Mouse (Mus musculus) hindbrain, embryonic 12.5 days (tissue): ENCODE measurements at regions not wholly inside any gene's neighbourhood (a gene's known extent, or its start where the extent isn't known, plus 50 kb on each side); places are given as distances from the start of the nearest gene placed in this dataset.

ENCODE experiments used
- ATAC-seq: fragments of 200-750 bp; cut with Nextera tagmentation; 2 replicates; pipeline ENCODE4 v1.8.0; 2017; ENCODE audit warnings: moderate TSS enrichment; ENCODE audit not compliant: low FRiP score
- H3K27ac ChIP-seq: fragments of 300-500 bp; sonication (generic); 2 replicates; pipeline ENCODE4 v1.5.1; 2016; ENCODE audit warnings: mild to moderate bottlenecking
- H3K27me3 ChIP-seq: fragments of 300-500 bp; sonication (generic); 2 replicates; pipeline ENCODE4 v1.6.1; 2016; ENCODE audit warnings: mild to moderate bottlenecking
- H3K36me3 ChIP-seq: fragments of 300-500 bp; sonication (generic); 2 replicates; pipeline ENCODE4 v1.6.1; 2016; ENCODE audit warnings: mild to moderate bottlenecking
- H3K4me1 ChIP-seq: fragments of 300-500 bp; sonication (generic); 2 replicates; pipeline ENCODE4 v1.6.1; 2016
- H3K4me2 ChIP-seq: fragments of 300-500 bp; sonication (generic); replicated peaks from 2 replicates; pipeline ENCODE4 v1.6.1; 2016; ENCODE audit warnings: mild to moderate bottlenecking
- H3K4me3 ChIP-seq: fragments of 300-500 bp; sonication (generic); 2 replicates; pipeline ENCODE4 v1.5.1; 2016; ENCODE audit warnings: mild to moderate bottlenecking
- H3K9ac ChIP-seq: fragments of 300-500 bp; sonication (generic); 2 replicates; pipeline ENCODE4 v1.6.1; 2016; ENCODE audit warnings: mild to moderate bottlenecking, moderate library complexity
- H3K9me3 ChIP-seq: fragments of 300-500 bp; sonication (generic); replicated peaks from 2 replicates; pipeline ENCODE4 v1.6.1; 2016; ENCODE audit warnings: mild to moderate bottlenecking
- WGBS: fragments of 180-500 bp; shearing (Covaris S2); methylation state at CpG from one replicate; pipeline ENCODE4 v1.1.7; 2016; 5-methylcytosine and 5-hydroxymethylcytosine counted together

DNA sequence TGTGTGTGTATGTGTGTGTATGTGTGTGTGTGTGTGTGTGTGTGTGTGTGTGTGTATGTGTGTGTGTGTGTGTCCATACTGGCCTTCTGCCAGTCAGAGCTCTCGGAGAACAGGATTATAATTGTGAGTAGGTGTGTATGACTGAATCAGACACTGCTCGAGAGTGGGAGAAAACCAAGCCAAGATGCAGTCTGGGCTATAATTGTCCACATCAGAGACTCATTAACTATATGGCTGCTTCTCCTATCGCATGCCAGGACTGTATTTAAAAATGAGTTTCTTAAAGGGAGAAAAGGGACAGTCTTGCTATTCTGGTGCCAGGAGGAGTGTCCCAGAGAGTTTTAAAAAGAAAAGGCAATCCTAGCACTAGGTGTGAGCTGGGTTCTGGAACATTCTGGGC is 58.7 kb upstream of the Adpgk start:
- Histone ChIP-seq H3K4me1 (no peaks in the 10 kb centered on the region), H3K9me3 (no peaks in the 10 kb centered on the region), H3K4me2 (no peak overlapping the region), H3K9ac (no peak overlapping the region), H3K27ac (no peak overlapping the region), H3K4me3 (no peak overlapping the region), H3K36me3 (no peaks in the 10 kb centered on the region), H3K27me3 (no peaks in the 10 kb centered on the region)
- WGBS: 81% methylated on average over 3 of the region's 3 CpGs
- no peak for ATAC-seq

DNA sequence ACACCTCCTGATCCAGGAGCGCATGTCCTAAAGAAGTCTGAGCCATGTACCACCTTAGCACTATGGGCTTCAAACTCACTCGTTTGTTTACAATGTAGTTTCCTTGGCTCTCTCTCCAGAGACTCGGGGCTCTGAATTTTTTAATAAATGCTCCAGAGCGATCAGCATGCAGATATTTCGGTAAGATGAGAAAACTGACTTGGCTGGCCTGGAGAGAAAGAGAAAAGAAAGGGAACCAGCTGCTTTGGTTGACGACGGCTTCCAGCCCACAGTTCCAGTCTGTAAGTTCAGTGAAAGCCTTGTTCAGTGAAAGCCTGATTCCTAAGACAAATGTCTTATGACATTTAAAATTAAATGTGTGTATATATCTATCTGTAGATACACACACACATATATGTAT is 59.4 kb upstream of the Adpgk start:
- H3K27ac ChIP-seq: no peak overlapping the region
- WGBS: 84% methylated on average over 7 of the region's 7 CpGs
- ATAC-seq: no peak

DNA sequence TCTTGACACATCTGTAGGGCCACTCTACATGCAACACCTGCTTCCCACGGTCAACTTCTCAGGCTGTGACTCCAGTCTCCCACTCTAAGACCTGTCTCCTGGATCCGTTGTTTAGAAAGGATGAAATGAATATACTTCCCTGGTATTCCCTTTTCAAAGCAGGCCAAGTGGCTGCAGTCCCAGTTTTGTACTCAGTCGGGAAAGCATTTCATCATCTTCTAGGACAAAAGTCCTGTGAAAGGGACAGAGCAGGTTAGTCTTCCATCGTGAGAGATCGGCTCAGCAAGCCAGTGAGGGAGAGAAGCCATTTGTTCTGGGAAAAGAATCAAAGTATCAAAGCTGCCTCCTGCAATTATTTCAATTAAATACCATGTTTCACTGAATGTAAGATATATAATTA is 60.2 kb upstream of the Adpgk start:
- H3K4me3 ChIP-seq: no peak overlapping the region
- H3K9ac ChIP-seq: no peak overlapping the region
- H3K4me2 ChIP-seq: no peak overlapping the region
- no peak for ATAC-seq
- no peaks in the 10 kb centered on the region for H3K27me3 ChIP-seq
- 86% methylated on average over 5 of the region's 5 CpGs for WGBS
- no peak overlapping the region for H3K27ac ChIP-seq
- H3K4me1 ChIP-seq: no peaks in the 10 kb centered on the region
- no peaks in the 10 kb centered on the region for H3K36me3 ChIP-seq
- no peaks in the 10 kb centered on the region for H3K9me3 ChIP-seq

More for the DNA sequence above, 59.4 kb upstream of the Adpgk start:
- Histone ChIP-seq H3K4me1 (no peaks in the 10 kb centered on the region), H3K4me2 (no peak overlapping the region), H3K27me3 (no peaks in the 10 kb centered on the region), H3K9me3 (no peaks in the 10 kb centered on the region), H3K9ac (no peak overlapping the region), H3K4me3 (no peak overlapping the region), H3K36me3 (no peaks in the 10 kb centered on the region)

DNA sequence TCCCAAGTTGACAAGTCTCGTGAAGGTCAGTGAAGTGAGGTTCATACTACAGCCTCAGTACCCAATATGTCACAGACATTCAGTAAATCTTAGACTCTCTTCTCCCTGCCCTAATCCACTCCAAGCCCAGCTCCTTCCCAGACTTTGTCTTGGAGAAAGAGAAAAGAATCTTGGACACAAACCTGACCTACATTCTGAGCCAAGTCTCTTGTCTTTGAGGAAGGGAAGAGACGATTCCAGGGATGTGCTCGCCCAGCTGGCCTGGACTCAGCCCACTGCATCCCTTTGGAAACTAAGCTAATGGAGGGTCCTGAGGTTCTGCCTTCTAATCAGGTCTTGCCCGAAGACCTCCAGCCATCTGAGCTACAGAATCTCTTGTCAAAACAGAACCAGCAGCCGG is 61.2 kb upstream of the Adpgk start:
- Histone ChIP-seq H3K4me3 (no peak overlapping the region), H3K4me2 (no peak overlapping the region), H3K9ac (no peak overlapping the region), H3K4me1 (no peaks in the 10 kb centered on the region), H3K36me3 (no peaks in the 10 kb centered on the region), H3K27me3 (no peaks in the 10 kb centered on the region), H3K27ac (no peak overlapping the region), H3K9me3 (no peaks in the 10 kb centered on the region)
- WGBS: 92% methylated on average over 5 of the region's 5 CpGs
- ATAC-seq: no peak

DNA sequence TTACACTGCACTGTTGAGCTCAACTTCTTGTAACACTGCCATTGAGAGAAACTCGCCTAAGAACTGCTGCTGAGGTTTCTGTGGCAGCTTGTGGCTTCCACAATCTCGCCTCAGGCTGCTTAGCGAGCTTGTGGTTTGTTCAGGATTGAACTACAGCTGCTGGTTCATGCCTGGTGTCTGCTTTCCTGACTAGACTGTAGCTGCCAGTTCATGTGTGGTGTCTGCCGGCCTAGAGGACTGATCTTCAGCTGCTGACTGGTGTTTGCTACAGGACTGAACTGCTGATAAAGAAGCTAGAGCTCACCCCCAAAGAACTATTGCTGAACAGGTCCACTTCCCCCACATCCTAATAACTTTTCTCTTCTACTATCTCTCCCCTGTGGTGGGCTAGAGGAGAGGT is 63.4 kb upstream of the Adpgk start:
- Histone ChIP-seq H3K4me1 (no peaks in the 10 kb centered on the region), H3K36me3 (no peaks in the 10 kb centered on the region), H3K9ac (no peak overlapping the region), H3K27ac (no peak overlapping the region), H3K4me2 (no peak overlapping the region), H3K4me3 (no peak overlapping the region), H3K27me3 (no peaks in the 10 kb centered on the region), H3K9me3 (no peaks in the 10 kb centered on the region)
- ATAC-seq: no peak
- WGBS: 82% methylated on average over 4 of the region's 4 CpGs

DNA sequence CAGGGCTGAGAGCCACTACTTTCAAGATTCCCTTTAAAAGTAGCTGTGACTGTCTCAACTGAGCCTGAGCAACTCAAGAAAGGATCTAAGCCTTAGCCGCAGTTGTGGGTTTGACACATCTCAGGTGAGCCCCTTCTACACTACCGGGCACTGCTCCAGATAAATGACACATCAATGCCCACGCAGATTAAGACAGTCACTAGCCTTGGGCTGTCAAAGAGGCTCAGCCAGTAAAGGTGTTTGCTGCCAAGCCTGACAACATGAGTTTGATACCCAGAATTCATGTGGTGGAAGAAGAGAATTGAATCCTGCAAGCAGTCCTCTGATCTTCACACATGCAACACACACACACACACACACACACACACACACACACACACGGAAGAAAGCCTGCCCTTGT is 65.0 kb upstream of the Adpgk start:
- no peak overlapping the region for H3K4me3 ChIP-seq
- no peak overlapping the region for H3K9ac ChIP-seq
- no peaks in the 10 kb centered on the region for H3K4me1 ChIP-seq
- no peaks in the 10 kb centered on the region for H3K36me3 ChIP-seq
- H3K27me3 ChIP-seq: no peaks in the 10 kb centered on the region
- H3K9me3 ChIP-seq: no peaks in the 10 kb centered on the region
- 89% methylated on average over 4 of the region's 4 CpGs for WGBS
- H3K4me2 ChIP-seq: no peak overlapping the region
- no peak overlapping the region for H3K27ac ChIP-seq
- ATAC-seq: no peak

DNA sequence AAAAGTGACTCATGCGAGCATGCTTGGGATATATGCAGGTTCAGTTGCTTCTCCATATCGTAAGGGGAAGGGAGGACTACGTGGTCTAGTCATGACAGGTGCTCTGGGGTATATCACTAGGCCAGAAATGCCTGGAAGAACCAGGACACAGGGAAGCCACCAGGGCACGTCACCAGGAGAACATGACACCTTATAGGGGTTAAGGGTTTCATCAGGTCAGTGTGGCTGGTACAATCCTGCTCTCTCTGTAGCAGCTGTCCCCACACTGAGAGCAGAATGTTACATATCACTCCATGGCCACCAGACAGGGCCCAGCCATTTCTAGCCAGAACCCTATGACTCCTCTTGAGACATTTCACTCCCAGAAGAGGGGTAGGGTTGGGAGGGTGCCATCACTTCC is 72.1 kb upstream of the Adpgk start:
- WGBS: 87% methylated on average over 4 of the region's 4 CpGs
- Histone ChIP-seq H3K9me3 (no peaks in the 10 kb centered on the region), H3K27me3 (no peaks in the 10 kb centered on the region), H3K27ac (no peak overlapping the region), H3K4me2 (no peak overlapping the region), H3K4me3 (no peak overlapping the region), H3K36me3 (no peaks in the 10 kb centered on the region), H3K9ac (no peak overlapping the region), H3K4me1 (no peaks in the 10 kb centered on the region)
- ATAC-seq: no peak

DNA sequence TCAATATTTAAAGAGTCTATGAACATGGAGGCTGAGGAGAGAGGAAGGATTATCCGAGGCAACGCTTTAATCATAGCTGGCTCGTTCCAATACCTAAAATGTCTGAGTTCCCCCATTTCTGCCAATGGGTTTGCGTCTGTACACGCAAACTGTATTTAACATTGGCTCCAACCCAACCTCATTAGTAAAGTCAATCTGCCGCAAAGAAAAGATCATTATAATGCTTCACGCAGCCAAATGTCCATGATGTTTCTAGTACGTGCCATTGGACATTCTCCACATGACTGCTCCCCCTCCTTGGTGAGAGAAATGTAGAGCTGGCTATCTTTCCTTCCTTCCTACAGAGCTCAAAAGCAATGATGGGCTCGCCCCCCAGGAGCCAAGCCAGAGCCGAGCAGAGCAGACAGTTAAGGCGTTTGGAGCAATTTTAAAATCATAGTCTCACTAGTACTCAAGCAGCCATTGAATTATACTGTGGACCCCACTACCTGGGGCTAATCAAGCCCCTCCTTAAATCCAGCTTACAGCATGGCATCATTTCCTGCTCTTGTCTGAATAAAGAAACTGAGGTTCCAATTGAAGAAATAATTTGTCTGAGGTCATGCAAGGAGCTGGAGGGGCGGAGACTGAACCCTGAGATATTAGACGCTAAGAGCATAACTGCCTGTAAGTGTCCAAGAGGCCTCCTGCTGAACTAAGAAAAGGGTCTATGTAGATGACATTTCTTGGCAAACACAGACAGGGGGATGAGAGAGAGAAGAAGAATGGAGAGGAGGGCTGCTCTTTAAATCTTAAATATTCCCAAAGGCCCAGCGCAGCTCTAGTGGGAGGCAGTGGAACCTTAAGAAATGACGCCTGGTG is 88.5 kb upstream of the Adpgk start:
- 85% methylated on average over 15 of the region's 15 CpGs for WGBS
- ATAC-seq: no peak
- Histone ChIP-seq H3K4me3 (no peak overlapping the region), H3K27ac (no peak overlapping the region), H3K4me2 (no peak overlapping the region), H3K9ac (no peak overlapping the region), H3K36me3 (no peaks in the 10 kb centered on the region), H3K9me3 (0 out of 2 replicates have a peak, but pooled peaks cover 2% of the 10 kb centered on the region), H3K27me3 (no peaks in the 10 kb centered on the region), H3K4me1 (0 out of 2 replicates have a peak, but pooled peaks cover 3% of the 10 kb centered on the region)

DNA sequence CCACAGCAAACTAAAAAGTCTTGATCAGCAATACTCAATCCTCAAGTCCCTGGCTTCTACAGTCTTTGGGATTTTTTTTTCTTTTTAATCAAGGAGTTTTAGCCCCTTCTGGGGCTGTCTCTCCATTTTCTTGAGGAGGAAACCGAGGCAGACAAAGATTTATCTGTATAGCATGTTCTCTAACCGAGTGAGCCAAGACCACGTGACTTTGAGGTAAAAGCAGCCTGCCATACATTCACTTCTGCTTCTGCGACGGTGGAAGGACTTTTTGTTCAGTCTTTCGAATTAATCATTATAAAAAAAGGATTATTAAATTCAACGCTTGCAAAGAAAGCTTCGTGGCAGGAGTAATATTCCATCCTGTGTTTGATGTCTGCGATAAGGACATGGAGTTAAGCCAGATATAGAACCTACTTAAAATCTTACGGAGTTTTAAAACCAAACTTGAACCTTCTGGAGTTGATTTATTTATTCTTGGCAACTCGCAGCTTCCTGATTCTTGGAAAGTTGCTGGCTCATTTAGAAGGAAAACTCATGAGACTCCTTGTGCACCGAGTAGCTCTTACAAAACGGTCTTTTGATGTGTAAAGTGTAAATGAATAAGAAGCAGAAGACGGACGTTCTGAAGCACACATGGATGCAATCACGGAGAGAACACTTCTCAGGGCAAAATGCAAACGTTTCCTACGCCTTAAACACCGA is 91.7 kb upstream of the Adpgk start:
- 0 out of 2 replicates have a peak overlapping the region, but pooled peaks have one; percentile 1 for H3K27ac ChIP-seq
- no peaks in the 10 kb centered on the region for H3K36me3 ChIP-seq
- H3K9ac ChIP-seq: no peak overlapping the region
- H3K4me3 ChIP-seq: no peak overlapping the region
- no peaks in the 10 kb centered on the region for H3K27me3 ChIP-seq
- ATAC-seq: no peak
- H3K4me2 ChIP-seq: no peak overlapping the region
- WGBS: 71% methylated on average over 19 of the region's 19 CpGs
- no peaks in the 10 kb centered on the region for H3K9me3 ChIP-seq
- 0 out of 2 replicates have a peak, but pooled peaks cover 3% of the 10 kb centered on the region for H3K4me1 ChIP-seq

DNA sequence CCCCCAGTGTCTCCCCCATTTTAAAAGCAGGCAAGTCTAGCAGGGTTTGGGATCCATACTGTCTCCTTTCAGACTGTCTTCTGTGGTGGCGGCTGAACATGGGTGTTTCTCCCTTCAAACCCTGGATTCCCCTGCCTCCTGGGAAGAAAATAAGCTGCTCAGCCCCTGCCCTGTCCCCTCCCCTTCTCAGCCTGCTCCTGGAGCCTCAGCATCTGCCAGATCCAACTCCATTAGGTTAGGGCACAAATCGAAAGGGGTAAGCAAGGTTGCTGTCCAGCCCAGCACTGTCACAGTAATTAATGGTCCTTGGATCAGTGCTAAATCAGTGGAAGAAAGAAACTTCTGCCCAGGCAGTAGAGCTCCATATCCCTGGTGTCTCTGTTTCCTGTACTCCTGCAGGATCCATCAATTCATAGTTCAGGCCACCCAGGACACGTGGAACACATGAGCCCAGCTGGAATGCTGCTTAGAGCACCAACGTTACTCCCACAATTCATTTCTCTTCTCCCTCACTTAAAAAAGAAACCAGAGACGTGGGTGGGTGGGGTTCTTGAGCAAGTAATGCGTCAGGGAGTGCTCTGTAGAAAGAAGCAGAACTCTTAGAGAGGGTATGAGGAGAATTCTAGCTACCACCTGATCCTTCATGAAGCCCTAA is 93.0 kb upstream of the Adpgk start:
- no peak overlapping the region for H3K4me2 ChIP-seq
- no peak overlapping the region for H3K9ac ChIP-seq
- 0 out of 2 replicates have a peak, but pooled peaks cover 3% of the 10 kb centered on the region for H3K4me1 ChIP-seq
- ATAC-seq: no peak
- no peaks in the 10 kb centered on the region for H3K9me3 ChIP-seq
- H3K4me3 ChIP-seq: no peak overlapping the region
- H3K36me3 ChIP-seq: no peaks in the 10 kb centered on the region
- H3K27me3 ChIP-seq: no peaks in the 10 kb centered on the region
- H3K27ac ChIP-seq: no peak overlapping the region
- WGBS: 56% methylated on average over 6 of the region's 6 CpGs

DNA sequence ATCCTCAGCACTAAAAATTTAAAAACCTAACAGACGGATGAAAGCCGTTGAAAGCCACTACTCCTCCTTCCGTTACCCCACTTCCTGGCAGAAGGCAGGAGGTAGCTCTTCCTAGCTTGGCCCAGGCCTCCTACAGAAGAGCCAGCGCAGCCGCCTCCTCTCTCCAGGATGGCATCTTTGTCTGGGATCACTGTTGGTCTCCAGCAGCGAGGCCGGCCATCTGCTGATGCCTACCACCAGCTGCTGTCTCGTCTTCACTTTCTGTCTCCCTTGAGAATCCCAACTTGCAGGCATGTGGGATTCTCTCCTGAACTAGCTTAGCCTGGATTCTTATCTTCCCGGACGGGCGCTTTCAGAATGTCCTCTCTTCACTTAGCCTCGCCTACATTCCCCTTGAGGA is 93.9 kb upstream of the Adpgk start:
- WGBS: 67% methylated on average over 12 of the region's 12 CpGs
- Histone ChIP-seq H3K4me3 (no peak overlapping the region), H3K4me1 (0 out of 2 replicates have a peak, but pooled peaks cover 3% of the 10 kb centered on the region), H3K36me3 (no peaks in the 10 kb centered on the region), H3K4me2 (no peak overlapping the region), H3K9me3 (no peaks in the 10 kb centered on the region), H3K27me3 (no peaks in the 10 kb centered on the region), H3K9ac (no peak overlapping the region), H3K27ac (no peak overlapping the region)
- ATAC-seq: no peak

DNA sequence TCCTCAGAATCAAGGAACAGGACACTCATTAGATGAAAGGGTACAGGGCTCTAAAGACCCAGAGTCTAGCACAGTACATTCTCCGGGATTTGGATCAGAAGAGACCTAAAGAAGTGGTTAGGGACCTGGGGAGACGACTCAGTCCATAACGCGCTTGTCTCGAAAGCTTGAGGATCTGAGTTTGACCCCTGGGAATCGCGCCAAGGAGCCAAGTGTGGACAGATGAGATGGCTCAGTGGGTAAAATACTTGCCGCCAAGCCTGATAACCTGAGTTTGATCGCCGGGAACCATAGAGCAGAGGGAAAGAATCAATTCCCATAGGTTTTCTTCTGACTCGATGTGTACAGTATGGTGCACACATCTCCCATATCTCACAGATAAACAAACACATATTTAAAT is 97.4 kb upstream of the Adpgk start:
- H3K4me3 ChIP-seq: no peak overlapping the region
- H3K27me3 ChIP-seq: no peaks in the 10 kb centered on the region
- H3K27ac ChIP-seq: no peak overlapping the region
- no peak for ATAC-seq
- no peaks in the 10 kb centered on the region for H3K9me3 ChIP-seq
- H3K36me3 ChIP-seq: no peaks in the 10 kb centered on the region
- 89% methylated on average over 11 of the region's 11 CpGs for WGBS
- H3K4me1 ChIP-seq: peaks cover under 1% of the 10 kb centered on the region
- no peak overlapping the region for H3K9ac ChIP-seq
- H3K4me2 ChIP-seq: no peak overlapping the region
